Mouse (Mus musculus) ES-E14 (cell line): ENCODE measurements around the gene Chn2. TPM values are rescaled to one million over a fixed set of nuclear protein-coding genes. Genes with fewer than 3 reads are reported as not detected.

ENCODE experiments used
- DNase-seq: peaks from one replicate; pipeline ENCODE4 v3.0.0-alpha.2; 2013; ENCODE audit warnings: low read depth, low spot score
- H3K27ac ChIP-seq: 2 replicates; pipeline ENCODE4 v1.5.1; 2012; ENCODE audit warnings: low read depth, mild to moderate bottlenecking, low read length, moderate library complexity, mixed read lengths; ENCODE audit not compliant: poor library complexity, insufficient read depth, severe bottlenecking
- H3K36me3 ChIP-seq: 2 replicates; pipeline ENCODE4 v1.6.1; 2012; ENCODE audit warnings: mild to moderate bottlenecking, low read length, moderate library complexity, mixed read lengths; ENCODE audit not compliant: control insufficient read depth, poor library complexity, insufficient read depth, severe bottlenecking
- H3K4me1 ChIP-seq, 2 experiments: fragments of 150-350 bp in 1 of 2; sonication (generic) in 1 of 2; 2 replicates each; pipeline ENCODE4 v1.6.1; 2012; ENCODE audit warnings: low read length in 2 of 2, mild to moderate bottlenecking in 1 of 2, mixed read lengths in 1 of 2; ENCODE audit not compliant: control insufficient read depth in 2 of 2, insufficient read depth in 2 of 2, poor library complexity in 1 of 2
- H3K4me3 ChIP-seq, 2 experiments: fragments of 150-350 bp in 1 of 2; sonication (generic) in 1 of 2; 2 replicates each; pipeline ENCODE4 v1.5.1; 2012; ENCODE audit warnings: low read length in 2 of 2, low read depth in 1 of 2, mild to moderate bottlenecking in 1 of 2, mixed read lengths in 1 of 2; ENCODE audit not compliant: insufficient read depth in 1 of 2, poor library complexity in 1 of 2, severe bottlenecking in 1 of 2
- H3K9ac ChIP-seq: 2 replicates; pipeline ENCODE4 v1.6.1; 2012; ENCODE audit warnings: low read depth, mild to moderate bottlenecking, low read length, mixed read lengths; ENCODE audit not compliant: poor library complexity, insufficient read depth, severe bottlenecking
- H3K9me3 ChIP-seq: fragments of 150-350 bp; sonication (generic); 2 replicates; pipeline ENCODE4 v1.6.1; 2012; ENCODE audit warnings: low read depth, mild to moderate bottlenecking, low read length; ENCODE audit not compliant: control insufficient read depth, insufficient read depth
- CHD2 ChIP-seq: IDR thresholded peaks from 2 replicates; pipeline ENCODE4 v1.6.1; 2014; ENCODE audit warnings: mild to moderate bottlenecking, low read depth, low read length, inconsistent platforms
- HCFC1 ChIP-seq: IDR thresholded peaks from 2 replicates; pipeline ENCODE4 v1.6.1; 2012; ENCODE audit warnings: low read length, inconsistent platforms, borderline replicate concordance; ENCODE audit not compliant: insufficient read depth
- MAFK ChIP-seq: IDR thresholded peaks from 2 replicates; pipeline ENCODE4 v1.6.1; 2014; ENCODE audit warnings: mild to moderate bottlenecking, low read depth, low read length, inconsistent platforms; ENCODE audit not compliant: insufficient read depth
- ZC3H11A ChIP-seq: IDR thresholded peaks from 2 replicates; pipeline ENCODE4 v1.6.1; 2012; ENCODE audit warnings: low read depth, mild to moderate bottlenecking, inconsistent platforms, low read length, borderline replicate concordance
- ZNF384 ChIP-seq: IDR thresholded peaks from 2 replicates; pipeline ENCODE4 v1.6.1; 2012; ENCODE audit warnings: low read depth, low read length, inconsistent platforms
- in situ Hi-C, 2 experiments: fragments of 600-800 bp; cut with MboI; formaldehyde crosslinking; loops; one replicate each; pipeline ENCODE4 v1.15.1; 2025; ENCODE audit warnings: low sequenced_read_pairs in 2 of 2, inconsistent platforms in 1 of 2; ENCODE audit not compliant: unreplicated experiment in 2 of 2
- total RNA-seq: library from RNA; depleted of rRNA; stranded (reverse); fragments of 300-350 nt; gene quantifications from 2 replicates; pipeline ENCODE4 v1.2.3, GENCODE M21; 2012

The Chn2 gene
- total RNA-seq, 1 experiment: 7.1 TPM

DNA sequence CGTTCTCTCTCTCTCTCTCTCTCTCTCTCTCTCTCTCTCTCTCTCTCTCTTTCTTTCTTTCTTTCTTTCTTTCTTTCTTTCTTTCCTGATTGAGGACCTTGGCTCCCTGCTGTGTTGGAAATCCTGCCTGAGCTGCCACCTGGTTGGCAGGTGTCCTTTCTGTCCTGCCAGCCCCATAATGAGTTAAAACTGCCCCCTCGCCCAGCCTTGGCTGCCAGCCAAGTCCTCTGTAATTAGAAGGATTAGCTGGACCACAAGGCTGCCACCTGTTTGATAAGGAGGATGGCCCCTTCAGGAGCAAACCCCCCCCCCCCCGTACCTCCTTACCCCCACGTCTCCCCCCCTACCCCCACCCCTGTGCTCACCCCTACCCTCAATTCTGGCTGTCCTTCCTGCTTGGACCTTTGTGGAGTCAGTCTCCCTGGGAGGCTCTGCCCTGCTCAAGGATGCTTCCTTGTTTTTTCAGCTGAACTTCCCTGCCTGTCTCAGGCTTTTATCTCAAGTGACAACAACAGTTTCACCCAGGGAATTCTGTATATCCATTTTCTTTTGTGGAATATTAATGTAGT lies 72.1 kb downstream of the Chn2 start:
- in situ Hi-C loops: no loop called here
- DNase-seq: no peak

DNA sequence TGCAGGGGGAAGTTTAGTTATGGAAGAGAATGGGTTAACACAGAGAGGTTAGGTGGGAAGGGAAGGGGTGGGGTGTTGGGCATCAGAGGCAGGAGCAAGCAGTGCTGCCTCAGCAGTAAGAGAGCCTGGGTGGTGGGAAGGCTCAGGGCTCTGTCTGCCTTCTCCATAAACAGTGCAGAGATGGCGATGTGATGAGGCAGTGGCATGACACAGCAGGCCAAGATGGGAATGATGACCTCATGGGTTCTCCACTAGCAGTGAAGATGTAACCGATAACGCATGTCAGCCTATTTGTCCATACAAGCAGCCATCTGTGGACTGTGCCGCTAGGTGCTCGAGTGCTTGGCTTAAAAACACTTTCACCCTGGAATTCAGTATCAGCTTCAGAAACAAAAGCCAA lies 74.0 kb downstream of the Chn2 start:
- H3K4me1 ChIP-seq: peaks cover 0 to 7% of the 10 kb centered on the region in 2 experiments; a peak in 2 of 4 replicates
- H3K9ac ChIP-seq: no peak overlapping the region
- no peak for DNase-seq
- H3K27ac ChIP-seq: no peak overlapping the region
- no peaks in the 10 kb centered on the region for H3K9me3 ChIP-seq
- no peak for TF ChIP-seq CHD2
- TF ChIP-seq MAFK: no peak
- no peak for TF ChIP-seq ZNF384
- TF ChIP-seq HCFC1: no peak
- in situ Hi-C loops: no loop called here
- H3K4me3 ChIP-seq: no peak overlapping the region
- no peaks in the 10 kb centered on the region for H3K36me3 ChIP-seq

More for the DNA sequence above, 72.1 kb downstream of the Chn2 start:
- no peaks in the 10 kb centered on the region for H3K9me3 ChIP-seq
- TF ChIP-seq ZNF384 (no peak), MAFK (no peak), HCFC1 (no peak), ZC3H11A (no peak), CHD2 (no peak)
- H3K9ac ChIP-seq: no peak overlapping the region
- peaks cover 0 to 11% of the 10 kb centered on the region in 2 experiments; a peak in 2 of 4 replicates for H3K4me1 ChIP-seq
- H3K36me3 ChIP-seq: no peaks in the 10 kb centered on the region
- H3K4me3 ChIP-seq: no peak overlapping the region
- no peak overlapping the region for H3K27ac ChIP-seq

DNA sequence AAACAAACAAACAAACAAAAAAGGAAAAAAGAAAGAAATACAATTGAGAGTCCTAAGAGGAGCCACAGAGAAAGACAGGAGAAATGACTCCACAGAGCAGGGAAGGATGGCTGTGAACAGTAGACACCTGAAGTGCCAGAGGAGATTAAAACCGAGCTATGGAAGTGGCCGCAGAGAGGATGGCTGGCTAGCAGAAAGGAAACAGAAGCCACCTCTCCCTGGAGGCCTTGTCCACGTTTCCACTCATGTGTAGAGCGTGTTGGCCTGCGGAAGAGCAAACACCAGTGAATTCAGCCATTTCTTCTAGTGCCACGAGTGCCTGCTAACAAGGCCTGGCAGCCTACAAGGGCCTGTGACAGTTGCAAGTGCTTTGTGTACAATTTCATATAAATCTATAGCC lies 75.1 kb downstream of the Chn2 start:
- no peak for TF ChIP-seq HCFC1
- no peak for TF ChIP-seq ZNF384
- TF ChIP-seq ZC3H11A: no peak
- no peak for TF ChIP-seq MAFK
- no peak for TF ChIP-seq CHD2
- H3K27ac ChIP-seq: no peak overlapping the region
- in situ Hi-C loops: no loop called here
- no peaks in the 10 kb centered on the region for H3K9me3 ChIP-seq
- H3K36me3 ChIP-seq: no peaks in the 10 kb centered on the region
- H3K4me3 ChIP-seq: no peak overlapping the region
- H3K4me1 ChIP-seq: peaks cover 0 to 5% of the 10 kb centered on the region in 2 experiments; a peak in 1 of 4 replicates
- H3K9ac ChIP-seq: no peak overlapping the region
- no peak for DNase-seq

DNA sequence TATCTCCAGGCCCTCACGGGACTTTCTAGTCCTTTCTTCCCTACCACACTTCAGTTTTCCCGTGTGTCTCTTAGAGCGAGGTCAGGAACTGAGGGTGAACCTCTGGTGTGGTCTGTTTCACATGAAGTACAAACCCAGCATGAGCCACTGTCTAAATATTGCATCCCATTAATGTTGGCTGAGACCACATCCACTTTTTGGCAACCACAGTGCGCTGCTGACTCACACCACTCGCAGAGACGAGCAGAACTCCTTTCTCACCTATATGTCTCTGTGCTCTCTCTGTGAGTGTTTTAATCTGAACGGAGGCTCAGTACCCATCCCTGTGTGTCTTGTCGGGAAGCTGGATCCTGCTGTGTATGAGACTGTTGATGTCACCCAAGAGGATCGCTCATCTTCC lies 76.9 kb downstream of the Chn2 start:
- no peak for TF ChIP-seq ZNF384
- TF ChIP-seq HCFC1: no peak
- TF ChIP-seq CHD2: no peak
- no peak for TF ChIP-seq ZC3H11A
- no peak for TF ChIP-seq MAFK
- in situ Hi-C loops: no loop called here
- Histone ChIP-seq H3K36me3 (no peaks in the 10 kb centered on the region), H3K9ac (no peak overlapping the region), H3K9me3 (no peaks in the 10 kb centered on the region), H3K4me1 (peaks cover 0 to 9% of the 10 kb centered on the region in 2 experiments; a peak in 2 of 4 replicates), H3K4me3 (no peak overlapping the region), H3K27ac (no peak overlapping the region)
- no peak for DNase-seq
